Mouse (Mus musculus) left cerebral cortex, adult 6 months (tissue): ENCODE data around the gene Plxdc2. TPM values are rescaled to one million over a fixed set of nuclear protein-coding genes. Genes with fewer than 3 reads are reported as not detected.

Experiments used
- long read RNA-seq, 2 experiments: library from polyadenylated mRNA; unstranded; transcript quantifications; one replicate each; pipeline ENCODE4 v2.0.0; 2019 to 2020
- polyA plus RNA-seq: library from polyadenylated mRNA; unstranded; fragments of <200 nt; fragmentation: Nextera tagmentation; gene quantifications from 2 replicates; pipeline ENCODE4 v1.2.3, GENCODE M21; 2021

Plxdc2 gene
- 18.5 and 23.8 TPM in 2 replicates for polyA plus RNA-seq
- long read RNA-seq, experiment 1, full-length matches to known transcripts = 98 of 138 reads
- long read RNA-seq, experiment 1, partial matches to known transcripts = 4 of 138 reads
- long read RNA-seq, experiment 1, other reads (novel, unspliced or antisense) = 36 of 138 reads
- long read RNA-seq, experiment 2, full-length matches to known transcripts = 22 of 39 reads
- long read RNA-seq, experiment 2, partial matches to known transcripts = 8 of 39 reads
- long read RNA-seq, experiment 2, other reads (novel, unspliced or antisense) = 9 of 39 reads

GRCm38 (mm10) chr2:16356106-16356818, at the start of gene Plxdc2:
Gene Plxdc2, plus strand, starts transcription at chr2:16356304.

